Mouse (Mus musculus) erythroblast, embryonic 14.5 days (primary cell): ENCODE data around the gene Pank4.

Experiments used
- GATA1 ChIP-seq: IDR thresholded peaks from 2 replicates; pipeline ENCODE4 v1.6.1; 2012; ENCODE audit warnings: low read length, inconsistent platforms, mixed read lengths
- TAL1 ChIP-seq: IDR thresholded peaks from 3 replicates; pipeline ENCODE4 v1.6.1; 2012; ENCODE audit warnings: low read length, inconsistent platforms, mixed read lengths

DNA sequence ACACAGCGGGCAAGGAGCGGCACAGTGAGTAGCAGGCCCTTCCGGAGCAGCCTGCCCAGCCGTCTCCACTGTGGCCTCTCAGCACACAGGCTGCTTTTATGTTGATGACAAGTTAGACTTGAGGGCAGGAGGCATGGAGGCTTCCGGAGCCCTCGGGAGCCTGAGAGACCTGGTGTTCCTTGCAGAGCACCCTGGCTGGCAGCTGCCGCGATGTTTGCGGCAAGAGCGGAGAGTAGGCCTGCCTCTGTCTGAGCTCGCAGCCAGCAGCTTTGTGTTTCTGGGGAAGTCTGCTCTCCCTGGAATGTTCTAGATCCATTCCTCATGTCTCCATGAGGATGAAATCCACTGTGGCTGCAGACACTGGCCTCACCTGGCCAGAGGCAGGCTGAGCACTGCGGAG is 8.6 kb downstream of the Pank4 start:
- TF ChIP-seq TAL1 (no peak), GATA1 (no peak)
